Mouse (Mus musculus) ES-Bruce4 (cell line): ENCODE measurements around the gene Cnnm4.

Experiments
- CTCF ChIP-seq: IDR thresholded peaks from one replicate; pipeline ENCODE4 v1.8.1; 2011; ENCODE audit warnings: low read depth, low read length
- EP300 ChIP-seq: IDR thresholded peaks from 2 replicates; pipeline ENCODE4 v1.6.1; 2011; ENCODE audit warnings: low read depth, low read length; ENCODE audit not compliant: insufficient read depth
- POLR2A ChIP-seq: IDR thresholded peaks from one replicate; pipeline ENCODE4 v1.8.1; 2011; ENCODE audit warnings: low read length; ENCODE audit not compliant: insufficient read depth

DNA sequence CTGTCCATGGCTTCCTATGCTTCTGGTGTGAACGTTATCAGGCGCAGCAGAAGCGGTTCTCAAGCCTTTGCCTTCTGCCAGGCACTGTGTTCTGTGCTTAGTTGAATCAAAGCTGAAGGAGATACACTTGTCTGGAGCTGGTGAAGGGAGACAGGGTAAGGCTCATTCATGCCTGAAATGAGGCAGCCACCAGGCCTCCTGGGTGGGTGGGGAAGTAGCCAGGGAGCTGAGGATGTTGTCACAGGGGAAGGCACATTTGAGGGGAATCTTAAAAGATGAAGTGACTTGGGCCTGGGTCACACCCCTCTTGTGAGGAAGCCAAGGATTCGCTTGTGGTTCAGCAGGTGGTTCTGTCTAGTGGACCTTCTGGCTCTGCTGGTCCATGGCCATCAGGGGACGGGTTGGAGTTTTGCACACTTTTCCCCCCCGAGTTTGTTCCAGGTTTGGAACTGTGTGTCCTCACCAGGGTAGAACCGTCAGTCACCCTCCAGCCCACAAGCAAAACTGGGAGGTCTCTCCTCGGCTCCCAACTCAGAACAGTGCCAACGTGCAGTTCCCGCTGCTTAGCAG, 1.9 kb downstream of the Cnnm4 start:
- no peak for TF ChIP-seq CTCF
- no peak for TF ChIP-seq POLR2A
- TF ChIP-seq EP300 = no peak
